Mouse (Mus musculus): Measurements from ENCODE around the gene Npcd.

- TF ChIP-seq POLR2A (IDR thresholded peaks at IDR 0.05; ENCODE audit: extremely low read depth, insufficient read depth, low read length) (no peak), CTCF (IDR thresholded peaks at IDR 0.05; ENCODE audit: extremely low read depth, insufficient read depth, low read length) (no peak)
Measured at GRCm38 (mm10) chr15:79800701-79801100, 33.3 kb downstream of the Npcd start.

Measured in cortical plate, adult 2 months (tissue).